Mouse (Mus musculus) forebrain, embryonic 13.5 days (tissue): ENCODE data around the gene Phkg2. TPM values are rescaled to one million over a fixed set of nuclear protein-coding genes. Genes with fewer than 3 reads are reported as not detected.

Source experiments
- ATAC-seq: fragments of 200-750 bp; cut with Nextera tagmentation; 2 replicates; pipeline ENCODE4 v1.8.0; 2017
- H3K27ac ChIP-seq: fragments of 300-500 bp; sonication (generic); 2 replicates; pipeline ENCODE4 v1.5.1; 2015; ENCODE audit warnings: inconsistent platforms, mild to moderate bottlenecking, moderate library complexity
- H3K27me3 ChIP-seq: fragments of 300-500 bp; sonication (generic); 2 replicates; pipeline ENCODE4 v1.6.1; 2015; ENCODE audit warnings: mild to moderate bottlenecking, inconsistent platforms
- H3K36me3 ChIP-seq: fragments of 300-500 bp; sonication (generic); 2 replicates; pipeline ENCODE4 v1.6.1; 2015; ENCODE audit warnings: mild to moderate bottlenecking, inconsistent platforms; ENCODE audit not compliant: poor library complexity, severe bottlenecking
- H3K4me1 ChIP-seq: fragments of 300-500 bp; sonication (generic); 2 replicates; pipeline ENCODE4 v1.6.1; 2015; ENCODE audit warnings: inconsistent platforms
- H3K4me2 ChIP-seq: fragments of 300-500 bp; sonication (generic); 2 replicates; pipeline ENCODE4 v1.6.1; 2015; ENCODE audit warnings: inconsistent platforms, mild to moderate bottlenecking, moderate library complexity
- H3K4me3 ChIP-seq: fragments of 300-500 bp; sonication (generic); 2 replicates; pipeline ENCODE4 v1.5.1; 2015; ENCODE audit warnings: mild to moderate bottlenecking, inconsistent platforms
- H3K9ac ChIP-seq: fragments of 300-500 bp; sonication (generic); 2 replicates; pipeline ENCODE4 v1.6.1; 2015; ENCODE audit warnings: mild to moderate bottlenecking, inconsistent platforms
- H3K9me3 ChIP-seq: fragments of 300-500 bp; sonication (generic); replicated peaks from 2 replicates; pipeline ENCODE4 v1.6.1; 2016; ENCODE audit warnings: inconsistent platforms
- WGBS: fragments of 180-500 bp; shearing (Covaris S2); methylation state at CpG from one replicate; pipeline ENCODE4 v1.1.7; 2015; 5-methylcytosine and 5-hydroxymethylcytosine counted together
- polyA plus RNA-seq: library from polyadenylated mRNA; unstranded; fragments of >200 nt; fragmentation: Nextera tagmentation; extraction: Ambion mirVana; gene quantifications from 2 replicates; pipeline ENCODE4 v1.2.1, GENCODE M21; 2015

Phkg2 gene
- polyA plus RNA-seq, 1 experiment from 2014 or later, result 58.6 TPM

- H3K9ac ChIP-seq, result no peak overlapping the region
- H3K27ac ChIP-seq, result no peak overlapping the region
- H3K4me3 ChIP-seq, result no peak overlapping the region
- H3K9me3 ChIP-seq, result no peaks in the 10 kb centered on the region
- H3K27me3 ChIP-seq, result no peaks in the 10 kb centered on the region
- H3K4me2 ChIP-seq, result no peak overlapping the region
- H3K4me1 ChIP-seq, result no peaks in the 10 kb centered on the region
- no peaks in the 10 kb centered on the region for H3K36me3 ChIP-seq
- 85% methylated on average over 5 of the region's 5 CpGs for WGBS
- no peak for ATAC-seq
These were observed 55.5 kb downstream of the Phkg2 start for GRCm38 (mm10) chr7:127628646-127629045.

DNA sequence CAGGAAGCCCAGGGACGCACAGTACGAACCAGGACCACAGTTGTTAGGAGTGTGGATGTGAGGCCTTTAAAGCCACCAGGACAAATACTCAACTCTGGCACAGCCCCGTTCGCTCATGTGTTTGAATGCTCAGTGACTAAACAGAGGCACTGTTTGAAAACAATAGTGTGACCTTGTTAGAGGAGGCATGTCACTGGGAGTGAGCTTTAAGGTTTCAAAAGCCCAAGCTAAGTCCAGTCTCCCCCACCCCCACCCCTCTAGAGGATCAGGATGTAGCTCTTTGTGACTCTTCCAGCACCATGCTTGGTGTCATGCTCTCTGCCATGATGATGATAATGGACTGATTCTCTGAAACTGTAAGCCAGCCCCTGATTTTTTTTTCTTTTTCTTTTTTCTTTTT lies 58.3 kb downstream of the Phkg2 start:
- ATAC-seq, result no peak
- H3K4me1 ChIP-seq, result 0 out of 2 replicates have a peak, but pooled peaks cover 1% of the 10 kb centered on the region
- no peaks in the 10 kb centered on the region for H3K36me3 ChIP-seq
- H3K27me3 ChIP-seq, result 0 out of 2 replicates have a peak, but pooled peaks cover 4% of the 10 kb centered on the region
- no peaks in the 10 kb centered on the region for H3K9me3 ChIP-seq
- no peak overlapping the region for H3K9ac ChIP-seq
- no peak overlapping the region for H3K4me3 ChIP-seq
- no peak overlapping the region for H3K4me2 ChIP-seq
- no peak overlapping the region for H3K27ac ChIP-seq
- 54% methylated on average over 4 of the region's 4 CpGs for WGBS

Other genes starting within 250 kb of the Phkg2 start
- 11.8 and 12.6 TPM in 2 replicates for gene Zfp768, start 227.8 kb upstream of the Phkg2 start, polyA plus RNA-seq
- 6.4 and 8.6 TPM in 2 replicates for gene Zfp747, start 197.3 kb upstream of the Phkg2 start, polyA plus RNA-seq
- 5.3 and 5.5 TPM in 2 replicates for gene 9130019O22Rik, start 186.2 kb upstream of the Phkg2 start, polyA plus RNA-seq
- 6.0 and 7.2 TPM in 2 replicates for gene E430018J23Rik, start 179.7 kb upstream of the Phkg2 start, polyA plus RNA-seq
- gene Zfp764, start 166.5 kb upstream of the Phkg2 start, polyA plus RNA-seq, result 4.3 and 5.4 TPM in 2 replicates
- 30.3 and 36.2 TPM in 2 replicates for gene Zfp688, start 151.3 kb upstream of the Phkg2 start, polyA plus RNA-seq
- 16.6 and 17.4 TPM in 2 replicates for gene Zfp689, start 124.2 kb upstream of the Phkg2 start, polyA plus RNA-seq
- 49.6 and 51.0 TPM in 2 replicates for gene Prr14, start 113.7 kb upstream of the Phkg2 start, polyA plus RNA-seq
- gene Fbrs, start 94.1 kb upstream of the Phkg2 start, polyA plus RNA-seq, result 11.2 and 11.9 TPM in 2 replicates
- 50.3 and 55.2 TPM in 2 replicates for gene Srcap, start 61.4 kb upstream of the Phkg2 start, polyA plus RNA-seq
- gene Gm42715, start 53.8 kb upstream of the Phkg2 start, polyA plus RNA-seq, result 19.5 and 21.2 TPM in 2 replicates
- 5.0 and 5.7 TPM in 2 replicates for gene Tmem265, start 11.9 kb upstream of the Phkg2 start, polyA plus RNA-seq
- 13.8 and 15.6 TPM in 2 replicates for gene Ccdc189, start 15.3 kb downstream of the Phkg2 start, polyA plus RNA-seq
- gene Rnf40, start 15.4 kb downstream of the Phkg2 start, polyA plus RNA-seq, result 43.1 and 51.9 TPM in 2 replicates
- gene Zfp629, start 42.5 kb downstream of the Phkg2 start, polyA plus RNA-seq, result 18.6 and 22.0 TPM in 2 replicates
- 36.6 and 40.8 TPM in 2 replicates for gene Bcl7c, start 135.6 kb downstream of the Phkg2 start, polyA plus RNA-seq
- gene Ctf1, start 139.4 kb downstream of the Phkg2 start, polyA plus RNA-seq, result 3.8 and 4.4 TPM in 2 replicates
- gene Ctf2, start 158.8 kb downstream of the Phkg2 start, polyA plus RNA-seq, result 0.19 and 0.36 TPM in 2 replicates
- gene Fbxl19, start 171.2 kb downstream of the Phkg2 start, polyA plus RNA-seq, result 7.7 and 9.6 TPM in 2 replicates
- gene Orai3, start 196.5 kb downstream of the Phkg2 start, polyA plus RNA-seq, result 4.8 and 5.4 TPM in 2 replicates
- 20.0 and 21.5 TPM in 2 replicates for gene Setd1a, start 203.3 kb downstream of the Phkg2 start, polyA plus RNA-seq
- not detected in 2 replicates for gene Gm49388, start 212.3 kb downstream of the Phkg2 start, polyA plus RNA-seq
- gene Hsd3b7, start 227.3 kb downstream of the Phkg2 start, polyA plus RNA-seq, result 5.0 and 7.5 TPM in 2 replicates